23 mouse cellular contexts compared by ENCODE assay signal in genomic region chr6:17179476-17179875, GRCm38 (mm10).
"Had no signal": no experiment of that assay in that cellular context is flagged by ENCODE, and none has a peak within 500 bp of the region (broad histone marks: within the 10 kb centered on the region; RNA-seq: fewer than 3 reads in every experiment).

No protein-coding gene starts in this region.

- H3K27ac ChIP-seq: hindbrain, embryonic 10.5 days; hindbrain, embryonic 12.5 days; hindbrain, embryonic 14.5 days; intestine, embryonic 15.5 days; kidney, postnatal 0 days; limb, embryonic 13.5 days; limb, embryonic 15.5 days; liver, embryonic 12.5 days; liver, embryonic 14.5 days had no signal

- H3K27me3 ChIP-seq: heart, embryonic 12.5 days; hindbrain, embryonic 12.5 days; intestine, embryonic 15.5 days; limb, embryonic 13.5 days; limb, embryonic 15.5 days; liver, embryonic 12.5 days had no signal

- H3K36me3 ChIP-seq: heart, embryonic 12.5 days; hindbrain, embryonic 10.5 days; hindbrain, embryonic 12.5 days; intestine, embryonic 15.5 days; limb, embryonic 13.5 days; limb, embryonic 15.5 days; liver, embryonic 12.5 days had no signal

- ATAC-seq: hindbrain, embryonic 16.5 days; inflammation-experienced regulatory T-cells, adult 6 months; intestine, embryonic 15.5 days; intestine, postnatal 0 days; liver, embryonic 12.5 days had no signal

- H3K4me1 ChIP-seq: hindbrain, embryonic 12.5 days; intestine, embryonic 15.5 days; limb, embryonic 13.5 days; limb, embryonic 15.5 days; liver, embryonic 12.5 days had no signal

- H3K4me2 ChIP-seq: heart, embryonic 12.5 days; hindbrain, embryonic 12.5 days; hindbrain, embryonic 14.5 days; intestine, embryonic 15.5 days; limb, embryonic 13.5 days; limb, embryonic 15.5 days; liver, embryonic 12.5 days had no signal

- H3K4me3 ChIP-seq: heart, embryonic 12.5 days; hindbrain, embryonic 10.5 days; hindbrain, embryonic 12.5 days; intestine, embryonic 15.5 days; limb, embryonic 13.5 days; limb, embryonic 15.5 days; liver, embryonic 12.5 days had no signal

- DNase-seq: gastrocnemius, postnatal 25 days; heart, postnatal 4 days; kidney, adult 18-20 months; kidney, adult 8-10 months; kidney, postnatal 14 days; kidney, postnatal 36 days; layer of hippocampus, adult 9-11 months; layer of hippocampus, postnatal 36 days; left cerebral cortex, postnatal 4 days; lung, adult 18-20 months had no signal

- H3K9ac ChIP-seq: heart, embryonic 12.5 days; hindbrain, embryonic 12.5 days; hindbrain, embryonic 14.5 days; intestine, embryonic 15.5 days; limb, embryonic 13.5 days; limb, embryonic 15.5 days; liver, embryonic 12.5 days; liver, embryonic 14.5 days had no signal

- H3K9me3 ChIP-seq: heart, embryonic 12.5 days; hindbrain, embryonic 10.5 days; hindbrain, embryonic 12.5 days; intestine, embryonic 15.5 days; limb, embryonic 13.5 days; limb, embryonic 15.5 days; liver, embryonic 12.5 days had no signal
